Mouse (Mus musculus) ES-E14 (cell line): ENCODE measurements around the gene Gabbr1. TPM values are rescaled to one million over a fixed set of nuclear protein-coding genes. Genes with fewer than 3 reads are reported as not detected.

Experiments used
- DNase-seq: peaks from one replicate; pipeline ENCODE4 v3.0.0-alpha.2; 2013; ENCODE audit warnings: low read depth, low spot score
- H3K27ac ChIP-seq: 2 replicates; pipeline ENCODE4 v1.5.1; 2012; ENCODE audit warnings: low read depth, mild to moderate bottlenecking, low read length, moderate library complexity, mixed read lengths; ENCODE audit not compliant: poor library complexity, insufficient read depth, severe bottlenecking
- H3K36me3 ChIP-seq: 2 replicates; pipeline ENCODE4 v1.6.1; 2012; ENCODE audit warnings: mild to moderate bottlenecking, low read length, moderate library complexity, mixed read lengths; ENCODE audit not compliant: control insufficient read depth, poor library complexity, insufficient read depth, severe bottlenecking
- H3K4me1 ChIP-seq, 2 experiments: fragments of 150-350 bp in 1 of 2; sonication (generic) in 1 of 2; 2 replicates each; pipeline ENCODE4 v1.6.1; 2012; ENCODE audit warnings: low read length in 2 of 2, mild to moderate bottlenecking in 1 of 2, mixed read lengths in 1 of 2; ENCODE audit not compliant: control insufficient read depth in 2 of 2, insufficient read depth in 2 of 2, poor library complexity in 1 of 2
- H3K4me3 ChIP-seq, 2 experiments: fragments of 150-350 bp in 1 of 2; sonication (generic) in 1 of 2; 2 replicates each; pipeline ENCODE4 v1.5.1; 2012; ENCODE audit warnings: low read length in 2 of 2, low read depth in 1 of 2, mild to moderate bottlenecking in 1 of 2, mixed read lengths in 1 of 2; ENCODE audit not compliant: insufficient read depth in 1 of 2, poor library complexity in 1 of 2, severe bottlenecking in 1 of 2
- H3K9ac ChIP-seq: 2 replicates; pipeline ENCODE4 v1.6.1; 2012; ENCODE audit warnings: low read depth, mild to moderate bottlenecking, low read length, mixed read lengths; ENCODE audit not compliant: poor library complexity, insufficient read depth, severe bottlenecking
- H3K9me3 ChIP-seq: fragments of 150-350 bp; sonication (generic); 2 replicates; pipeline ENCODE4 v1.6.1; 2012; ENCODE audit warnings: low read depth, mild to moderate bottlenecking, low read length; ENCODE audit not compliant: control insufficient read depth, insufficient read depth
- CHD2 ChIP-seq: IDR thresholded peaks from 2 replicates; pipeline ENCODE4 v1.6.1; 2014; ENCODE audit warnings: mild to moderate bottlenecking, low read depth, low read length, inconsistent platforms
- HCFC1 ChIP-seq: IDR thresholded peaks from 2 replicates; pipeline ENCODE4 v1.6.1; 2012; ENCODE audit warnings: low read length, inconsistent platforms, borderline replicate concordance; ENCODE audit not compliant: insufficient read depth
- MAFK ChIP-seq: IDR thresholded peaks from 2 replicates; pipeline ENCODE4 v1.6.1; 2014; ENCODE audit warnings: mild to moderate bottlenecking, low read depth, low read length, inconsistent platforms; ENCODE audit not compliant: insufficient read depth
- ZC3H11A ChIP-seq: IDR thresholded peaks from 2 replicates; pipeline ENCODE4 v1.6.1; 2012; ENCODE audit warnings: low read depth, mild to moderate bottlenecking, inconsistent platforms, low read length, borderline replicate concordance
- ZNF384 ChIP-seq: IDR thresholded peaks from 2 replicates; pipeline ENCODE4 v1.6.1; 2012; ENCODE audit warnings: low read depth, low read length, inconsistent platforms
- in situ Hi-C, 2 experiments: fragments of 600-800 bp; cut with MboI; formaldehyde crosslinking; loops; one replicate each; pipeline ENCODE4 v1.15.1; 2025; ENCODE audit warnings: low sequenced_read_pairs in 2 of 2, inconsistent platforms in 1 of 2; ENCODE audit not compliant: unreplicated experiment in 2 of 2
- total RNA-seq: library from RNA; depleted of rRNA; stranded (reverse); fragments of 300-350 nt; gene quantifications from 2 replicates; pipeline ENCODE4 v1.2.3, GENCODE M21; 2012

Gabbr1 gene
- total RNA-seq, 1 experiment, result 60.9 TPM

DNA sequence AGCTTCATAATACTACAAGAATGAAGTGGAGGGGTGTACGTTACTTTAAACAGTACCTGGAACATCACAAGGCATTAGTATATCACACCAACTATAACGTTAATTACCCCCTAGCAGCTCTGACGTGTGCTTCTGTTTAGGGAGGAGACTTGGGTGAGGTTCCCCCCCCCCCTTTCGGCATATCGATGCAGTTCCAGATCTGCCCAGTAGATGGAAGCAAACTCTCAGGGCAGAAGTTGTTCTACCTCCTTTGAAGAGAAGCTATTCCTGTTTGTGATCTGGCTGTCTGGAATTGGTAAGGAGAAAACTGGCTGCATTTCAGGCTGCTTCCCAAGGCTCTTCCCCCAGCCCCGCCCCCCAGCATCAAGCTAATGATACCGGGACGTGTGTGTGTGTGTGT, 37.6 kb downstream of the Gabbr1 start:
- Histone ChIP-seq H3K4me3 (no peak overlapping the region), H3K9ac (no peak overlapping the region), H3K36me3 (no peaks in the 10 kb centered on the region; the same call in 1 of the 2 replicates), H3K4me1 (peaks cover 7 to 16% of the 10 kb centered on the region in 2 experiments), H3K9me3 (no peaks in the 10 kb centered on the region), H3K27ac (no peak overlapping the region)
- TF ChIP-seq ZC3H11A (0 out of 2 replicates have a peak, but pooled peaks have one; percentile 47), MAFK (no peak)
- DNase-seq, result peak; percentile 65
- in situ Hi-C loops, result no loop called here

DNA sequence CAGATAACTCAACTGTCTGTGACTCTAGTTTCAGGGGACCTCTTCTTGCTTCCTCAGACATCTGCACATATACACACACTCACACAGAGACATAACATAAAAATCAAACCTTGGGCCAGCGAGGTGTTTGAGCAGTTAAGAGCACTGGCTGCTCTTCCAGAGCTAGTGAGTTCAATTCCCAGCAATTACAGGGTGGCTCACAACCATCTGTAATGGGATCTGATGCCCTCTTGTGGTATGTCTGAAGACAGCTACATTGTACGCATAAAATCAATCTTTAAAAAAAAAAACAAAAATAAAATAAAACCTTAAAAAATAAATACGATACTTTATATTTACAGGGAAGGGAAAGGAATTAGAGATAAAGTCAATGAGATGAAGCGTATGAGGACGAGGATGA, 38.9 kb downstream of the Gabbr1 start:
- in situ Hi-C loops, result no loop called here
- TF ChIP-seq HCFC1, result no peak
- TF ChIP-seq ZNF384, result no peak
- Histone ChIP-seq H3K4me3 (no peak overlapping the region), H3K9ac (no peak overlapping the region), H3K9me3 (no peaks in the 10 kb centered on the region), H3K4me1 (peaks cover 7 to 10% of the 10 kb centered on the region in 2 experiments), H3K36me3 (no peaks in the 10 kb centered on the region; the same call in 1 of the 2 replicates), H3K27ac (no peak overlapping the region)
- DNase-seq, result no peak

DNA sequence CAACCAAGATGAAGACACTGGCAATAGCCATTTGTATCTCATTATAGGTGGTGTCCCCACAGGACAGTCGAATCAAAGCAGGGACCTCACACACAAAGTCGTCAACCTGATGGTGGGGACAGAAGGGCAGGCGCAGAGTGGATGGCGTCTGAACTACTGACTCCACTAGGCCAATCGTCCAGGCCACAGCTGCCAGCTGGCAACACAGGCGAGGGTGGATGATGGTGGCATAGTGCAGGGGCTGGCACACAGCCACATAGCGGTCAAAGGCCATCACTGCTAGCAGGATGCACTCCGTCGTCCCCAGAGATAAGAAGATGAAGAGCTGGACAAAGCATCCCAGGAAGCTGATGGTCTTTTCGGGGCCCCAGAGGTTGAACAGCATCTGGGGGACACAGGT, 39.8 kb downstream of the Gabbr1 start:
- H3K9ac ChIP-seq, result no peak overlapping the region
- H3K36me3 ChIP-seq, result no peaks in the 10 kb centered on the region; the same call in 1 of the 2 replicates
- H3K4me3 ChIP-seq, result no peak overlapping the region
- TF ChIP-seq HCFC1, result no peak
- TF ChIP-seq ZNF384, result no peak
- TF ChIP-seq ZC3H11A, result no peak
- H3K4me1 ChIP-seq, result peaks cover 7% of the 10 kb centered on the region in 2 experiments
- H3K9me3 ChIP-seq, result no peaks in the 10 kb centered on the region
- in situ Hi-C loops, result no loop called here
- no peak for DNase-seq
- no peak overlapping the region for H3K27ac ChIP-seq

DNA sequence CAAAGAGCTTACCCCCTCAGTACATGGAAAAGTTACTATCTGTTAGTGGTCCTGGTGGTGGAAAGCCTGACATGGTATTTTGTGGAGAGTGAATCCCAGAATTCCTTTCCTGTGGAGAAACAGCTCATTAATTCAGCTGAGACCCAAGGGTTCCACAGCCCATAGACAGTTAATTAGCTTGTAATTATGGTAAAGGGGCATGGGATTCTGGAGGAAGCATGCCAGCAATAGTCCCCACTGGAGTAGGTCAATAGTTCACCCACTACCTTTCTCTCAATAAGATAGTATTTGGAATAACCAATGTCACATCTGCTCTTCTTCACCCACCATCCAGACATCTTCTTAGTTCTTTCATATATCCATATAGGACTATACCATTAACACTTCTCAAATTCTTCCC, 42.6 kb downstream of the Gabbr1 start, which contains the start of gene Olfr90:
Gene Olfr90 (minus strand): TSS at position 101 of the 400 bp plus-strand sequence.
- Histone ChIP-seq H3K36me3 (no peaks in the 10 kb centered on the region; the same call in 1 of the 2 replicates), H3K9ac (no peak within 1 kb of the TSS), H3K4me3 (no peak within 1 kb of the TSS), H3K27ac (no peak within 1 kb of the TSS), H3K4me1 (no peaks in the 10 kb centered on the region), H3K9me3 (no peaks in the 10 kb centered on the region)
- DNase-seq, result no peak
- TF ChIP-seq ZNF384, result no peak
- no peak for TF ChIP-seq ZC3H11A
- TF ChIP-seq CHD2, result no peak
- TF ChIP-seq MAFK, result no peak
- no peak for TF ChIP-seq HCFC1
- in situ Hi-C loops, result no loop called here

DNA sequence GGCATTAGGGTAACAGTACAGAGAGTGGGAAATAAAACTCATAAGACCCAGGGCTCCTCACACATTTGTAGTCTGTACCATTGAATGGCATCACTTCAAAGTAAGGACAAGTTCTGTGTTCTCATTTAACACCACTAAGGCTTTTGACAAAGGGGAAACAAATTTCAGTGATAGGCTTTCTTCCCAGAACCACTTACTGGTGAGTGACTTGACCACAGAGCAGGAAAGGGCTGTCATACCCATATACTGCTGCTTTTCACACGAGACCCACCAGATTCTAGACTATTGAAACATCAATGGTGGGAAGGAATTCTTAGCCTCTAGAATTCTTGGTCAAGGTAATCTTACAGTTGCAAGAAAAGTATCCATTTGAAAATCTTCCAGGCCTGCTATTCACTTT, 46.4 kb downstream of the Gabbr1 start:
- no peak overlapping the region for H3K27ac ChIP-seq
- H3K9ac ChIP-seq, result no peak overlapping the region
- in situ Hi-C loops, result no loop called here
- no peaks in the 10 kb centered on the region for H3K4me1 ChIP-seq
- no peak overlapping the region for H3K4me3 ChIP-seq
- H3K9me3 ChIP-seq, result no peaks in the 10 kb centered on the region
- no peaks in the 10 kb centered on the region for H3K36me3 ChIP-seq
- no peak for TF ChIP-seq MAFK
- no peak for DNase-seq
